Mouse (Mus musculus) hindbrain, embryonic 15.5 days (tissue): ENCODE measurements around the gene Psma1. TPM values are rescaled to one million over a fixed set of nuclear protein-coding genes. Genes with fewer than 3 reads are reported as not detected.
A peak's percentile ranks its signal among the peaks of the same experiment; 100 is the strongest.

Experiments
- ATAC-seq: fragments of 200-750 bp; cut with Nextera tagmentation; 2 replicates; pipeline ENCODE4 v1.8.0; 2017; ENCODE audit warnings: low read depth, moderate number of reproducible peaks, moderate TSS enrichment; ENCODE audit not compliant: low FRiP score
- H3K27ac ChIP-seq: fragments of 300-500 bp; sonication (generic); replicated peaks from 2 replicates; pipeline ENCODE4 v1.5.1; 2015; ENCODE audit warnings: mild to moderate bottlenecking, inconsistent platforms
- H3K27me3 ChIP-seq: fragments of 300-500 bp; sonication (generic); 2 replicates; pipeline ENCODE4 v1.6.1; 2015; ENCODE audit warnings: control low read depth, inconsistent platforms
- H3K36me3 ChIP-seq: fragments of 300-500 bp; sonication (generic); 2 replicates; pipeline ENCODE4 v1.6.1; 2015; ENCODE audit warnings: control low read depth, inconsistent platforms
- H3K4me1 ChIP-seq: fragments of 300-500 bp; sonication (generic); replicated peaks from 2 replicates; pipeline ENCODE4 v1.6.1; 2015; ENCODE audit warnings: control low read depth, inconsistent platforms
- H3K4me2 ChIP-seq: fragments of 300-500 bp; sonication (generic); 2 replicates; pipeline ENCODE4 v1.6.1; 2015; ENCODE audit warnings: moderate library complexity, mild to moderate bottlenecking, inconsistent platforms
- H3K4me3 ChIP-seq: fragments of 300-500 bp; sonication (generic); 2 replicates; pipeline ENCODE4 v1.5.1; 2015; ENCODE audit warnings: mild to moderate bottlenecking, inconsistent platforms
- H3K9ac ChIP-seq: fragments of 300-500 bp; sonication (generic); 2 replicates; pipeline ENCODE4 v1.6.1; 2015; ENCODE audit warnings: inconsistent platforms
- H3K9me3 ChIP-seq: fragments of 300-500 bp; sonication (generic); 2 replicates; pipeline ENCODE4 v1.6.1; 2016; ENCODE audit warnings: control low read depth, inconsistent platforms
- WGBS: fragments of 180-500 bp; shearing (Covaris S2); methylation state at CpG from one replicate; pipeline ENCODE4 v1.1.7; 2015; 5-methylcytosine and 5-hydroxymethylcytosine counted together
- polyA plus RNA-seq: library from polyadenylated mRNA; unstranded; fragments of >200 nt; fragmentation: Nextera tagmentation; extraction: Ambion mirVana; gene quantifications from 2 replicates; pipeline ENCODE4 v1.2.1, GENCODE M21; 2015

Gene Psma1
- 341 and 365 TPM in 2 replicates for polyA plus RNA-seq

DNA sequence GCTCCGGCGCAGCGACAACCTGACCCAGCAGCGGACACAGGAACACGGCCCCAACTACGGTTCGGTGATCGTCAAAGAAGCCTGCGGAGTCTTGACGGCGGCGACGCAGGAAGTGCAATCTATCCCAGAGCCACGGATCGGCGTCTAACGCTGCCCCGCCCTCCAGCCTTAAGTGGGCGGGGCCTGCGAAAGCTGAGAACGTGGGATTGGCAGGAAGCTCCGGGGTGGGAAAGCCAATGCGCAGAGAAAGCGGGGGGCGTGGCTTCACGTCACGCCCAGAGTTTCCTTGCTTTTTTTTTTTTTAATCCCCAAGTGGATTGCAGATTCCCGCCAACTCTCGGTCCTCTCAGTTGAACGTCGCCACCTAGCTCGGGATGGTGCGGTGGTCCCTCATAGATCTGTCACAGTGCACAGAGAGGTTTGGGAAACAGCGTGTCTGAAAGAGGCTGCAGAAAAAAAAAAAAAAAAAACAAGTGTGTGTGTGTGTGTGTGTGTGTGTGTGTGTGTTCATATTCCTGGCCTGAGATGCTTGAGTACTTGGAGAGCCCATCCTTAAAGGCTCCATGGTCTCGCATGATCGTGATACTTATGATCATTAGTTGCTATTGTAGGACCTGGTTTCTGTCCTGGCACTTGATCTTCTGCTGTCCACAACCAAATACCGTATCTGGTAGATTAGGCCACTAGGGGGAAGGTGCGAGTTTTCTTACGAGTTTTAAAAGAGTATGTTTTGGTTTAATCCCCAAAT lies at the start of gene Psma1:
Psma1 (minus strand) TSS at position 114 of the 748 bp plus-strand sequence.
- Histone ChIP-seq H3K27ac (peak within 1 kb of the TSS; percentile 79), H3K4me3 (peak within 1 kb of the TSS; percentile 84), H3K36me3 (peaks cover 24% of the 10 kb centered on the region), H3K4me1 (peaks cover 17% of the 10 kb centered on the region), H3K9me3 (no peaks in the 10 kb centered on the region), H3K27me3 (no peaks in the 10 kb centered on the region), H3K9ac (peak within 1 kb of the TSS; percentile 91), H3K4me2 (peak within 1 kb of the TSS; percentile 79)
- under 1% methylated on average over 39 of the region's 39 CpGs for WGBS
- ATAC-seq, result peak; percentile 95

DNA sequence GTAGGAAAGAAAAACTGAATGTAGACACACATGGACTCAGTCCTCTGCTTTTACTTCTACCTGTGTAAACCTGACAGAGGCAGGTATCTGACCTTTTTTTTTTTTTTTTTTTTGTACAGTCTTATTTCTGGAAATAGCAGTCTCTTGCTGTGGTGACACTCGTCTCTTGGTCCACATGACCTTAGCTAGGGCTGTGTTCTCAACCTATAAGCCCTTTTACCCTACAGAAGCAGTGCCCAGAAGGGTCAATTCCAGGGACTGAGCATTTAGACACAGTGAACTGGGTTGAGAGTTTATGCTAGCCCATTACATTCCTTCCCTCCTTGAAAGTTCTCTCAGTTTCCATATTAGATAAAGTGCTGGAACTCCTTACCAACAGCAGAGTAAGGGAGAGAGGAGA lies 47.6 kb upstream of the Psma1 start:
- no peak overlapping the region for H3K4me2 ChIP-seq
- no peaks in the 10 kb centered on the region for H3K9me3 ChIP-seq
- WGBS, result 72% methylated on average over 1 of the region's 1 CpGs
- no peak for ATAC-seq
- H3K27ac ChIP-seq, result no peak overlapping the region
- no peaks in the 10 kb centered on the region for H3K27me3 ChIP-seq
- no peaks in the 10 kb centered on the region for H3K36me3 ChIP-seq
- no peak overlapping the region for H3K9ac ChIP-seq
- H3K4me3 ChIP-seq, result no peak overlapping the region
- H3K4me1 ChIP-seq, result 0 out of 2 replicates have a peak, but pooled peaks cover 3% of the 10 kb centered on the region

DNA sequence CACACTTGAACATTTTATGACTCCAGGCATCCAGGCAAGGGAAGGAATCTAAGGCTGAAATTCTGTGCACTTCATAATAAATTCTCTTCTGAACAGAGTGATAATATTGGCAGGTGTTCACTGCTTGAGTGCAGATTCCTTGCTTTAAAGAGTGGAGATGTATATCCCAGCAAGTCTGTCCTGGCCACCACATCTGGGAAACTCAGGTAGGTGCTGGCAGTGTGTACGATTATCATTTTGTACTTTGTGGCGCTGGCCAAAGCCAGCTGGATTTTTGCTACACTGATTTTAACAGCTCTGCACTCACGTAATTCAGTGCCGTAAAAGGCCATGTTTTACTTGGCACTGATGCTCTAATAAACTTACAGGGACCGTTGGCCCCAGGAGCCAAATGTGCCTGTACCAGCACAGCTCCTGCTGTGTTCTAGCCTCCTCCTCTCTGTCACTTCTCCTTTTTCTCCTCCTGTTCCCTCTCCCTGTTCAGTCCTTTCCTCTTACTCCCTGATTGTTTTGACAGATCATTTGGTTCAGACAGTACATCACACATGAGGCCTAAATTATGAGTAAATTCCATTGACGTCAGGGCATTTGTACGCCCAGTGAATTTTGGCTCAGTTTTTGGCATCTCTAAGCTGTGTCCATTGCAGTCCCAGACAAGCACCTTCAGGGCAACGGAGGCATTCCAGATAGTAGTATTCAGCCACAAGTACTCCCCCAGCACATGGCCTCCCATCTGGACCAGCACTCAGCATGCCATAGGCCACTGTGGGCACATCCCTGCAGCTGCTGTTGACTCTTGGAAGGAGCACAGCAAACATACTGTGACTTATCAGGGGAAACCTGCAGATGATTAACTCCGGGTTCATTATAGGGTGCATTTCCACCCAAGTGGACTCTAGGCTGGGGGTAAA lies 46.9 kb upstream of the Psma1 start:
- H3K9me3 ChIP-seq, result no peaks in the 10 kb centered on the region
- no peaks in the 10 kb centered on the region for H3K36me3 ChIP-seq
- no peak overlapping the region for H3K4me2 ChIP-seq
- H3K9ac ChIP-seq, result no peak overlapping the region
- no peak for ATAC-seq
- no peak overlapping the region for H3K27ac ChIP-seq
- H3K27me3 ChIP-seq, result no peaks in the 10 kb centered on the region
- H3K4me3 ChIP-seq, result no peak overlapping the region
- 0 out of 2 replicates have a peak, but pooled peaks cover 3% of the 10 kb centered on the region for H3K4me1 ChIP-seq
- 71% methylated on average over 9 of the region's 9 CpGs for WGBS

DNA sequence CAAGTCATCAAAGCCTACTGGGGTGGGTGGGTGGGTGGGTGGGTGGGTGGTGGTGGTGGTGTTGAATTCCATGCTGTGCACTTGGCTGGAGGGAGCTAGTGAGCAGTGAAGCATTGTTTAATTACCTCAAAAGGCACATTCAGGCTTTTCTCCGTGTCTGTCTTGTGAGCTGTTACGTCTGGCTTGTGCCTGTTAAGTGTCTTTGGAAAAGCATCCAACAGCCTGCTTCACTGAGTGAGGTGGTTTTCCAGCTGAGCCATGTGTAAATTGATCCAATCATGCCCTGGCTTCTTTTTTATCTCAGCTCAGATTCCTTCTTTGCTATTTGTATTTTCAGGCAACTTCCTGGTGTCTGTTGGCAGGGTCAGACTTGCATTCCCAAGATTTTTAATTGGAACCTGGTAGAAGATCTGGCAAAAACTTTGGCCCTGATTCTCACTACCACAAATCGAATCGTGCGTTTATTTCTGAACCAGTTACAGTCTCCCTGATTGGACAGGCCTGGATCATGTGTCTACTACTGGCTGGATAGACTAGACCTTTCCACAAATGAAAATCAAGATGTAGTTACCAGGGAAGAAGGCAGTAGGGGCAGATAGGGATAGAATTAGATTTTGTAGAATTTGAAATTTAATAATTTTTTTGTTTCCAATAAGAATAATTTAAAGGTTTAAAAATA lies 45.9 kb upstream of the Psma1 start:
- no peaks in the 10 kb centered on the region for H3K9me3 ChIP-seq
- H3K4me3 ChIP-seq, result no peak overlapping the region
- 46% methylated on average over 5 of the region's 5 CpGs for WGBS
- ATAC-seq, result no peak
- H3K27me3 ChIP-seq, result no peaks in the 10 kb centered on the region
- H3K36me3 ChIP-seq, result no peaks in the 10 kb centered on the region
- H3K4me2 ChIP-seq, result no peak overlapping the region
- H3K4me1 ChIP-seq, result peaks cover 3% of the 10 kb centered on the region; the same call in 1 of the 2 replicates
- H3K9ac ChIP-seq, result no peak overlapping the region
- no peak overlapping the region for H3K27ac ChIP-seq

DNA sequence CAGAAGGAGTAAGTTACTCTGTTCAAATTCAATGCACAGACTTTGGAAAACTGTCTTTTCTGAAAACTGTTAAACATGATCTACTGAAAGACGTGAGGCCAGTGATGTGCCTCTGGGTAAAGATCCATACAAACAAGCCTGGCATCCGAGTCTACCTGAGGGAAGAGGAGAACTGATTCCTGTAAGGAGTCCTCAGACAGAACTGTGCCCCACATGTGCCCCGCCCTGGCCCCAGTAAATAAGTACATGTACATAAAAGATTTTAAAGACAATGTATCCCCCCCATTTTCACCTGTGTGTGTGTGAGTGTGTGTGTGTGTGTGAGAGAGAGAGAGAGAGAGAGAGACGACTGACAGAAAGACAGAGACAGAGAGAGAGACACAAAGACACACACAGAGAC lies 42.0 kb upstream of the Psma1 start:
- 89% methylated on average over 4 of the region's 4 CpGs for WGBS
- H3K36me3 ChIP-seq, result no peaks in the 10 kb centered on the region
- no peak overlapping the region for H3K9ac ChIP-seq
- no peak overlapping the region for H3K4me3 ChIP-seq
- no peaks in the 10 kb centered on the region for H3K9me3 ChIP-seq
- H3K27ac ChIP-seq, result no peak overlapping the region
- H3K27me3 ChIP-seq, result no peaks in the 10 kb centered on the region
- H3K4me1 ChIP-seq, result peaks cover 3% of the 10 kb centered on the region; the same call in 1 of the 2 replicates
- ATAC-seq, result no peak
- H3K4me2 ChIP-seq, result no peak overlapping the region

DNA sequence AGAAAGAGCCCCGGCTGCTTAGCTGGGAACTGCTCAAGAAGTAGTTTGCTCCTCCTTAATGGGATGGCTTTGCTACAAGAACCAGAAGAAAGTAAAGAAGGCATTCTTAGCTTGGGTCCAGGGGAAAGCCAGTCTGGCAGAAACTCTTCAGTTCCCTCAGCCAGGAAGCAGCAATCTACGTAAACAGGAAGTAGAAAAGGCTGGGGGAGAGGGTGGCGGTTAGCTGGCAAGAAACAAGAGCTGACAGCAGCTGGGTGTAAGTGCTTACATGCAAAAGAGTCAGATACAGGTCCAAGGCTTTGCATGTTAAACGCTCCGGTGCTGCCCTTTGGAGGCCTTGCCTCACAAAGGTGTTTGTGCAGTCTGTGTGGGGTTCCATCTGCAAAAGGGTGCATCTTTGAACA lies 41.5 kb upstream of the Psma1 start:
- peaks cover 3% of the 10 kb centered on the region; the same call in 1 of the 2 replicates for H3K4me1 ChIP-seq
- no peaks in the 10 kb centered on the region for H3K36me3 ChIP-seq
- H3K27ac ChIP-seq, result no peak overlapping the region
- H3K9me3 ChIP-seq, result no peaks in the 10 kb centered on the region
- no peak overlapping the region for H3K4me3 ChIP-seq
- WGBS, result 66% methylated on average over 5 of the region's 5 CpGs
- no peak overlapping the region for H3K4me2 ChIP-seq
- no peak overlapping the region for H3K9ac ChIP-seq
- ATAC-seq, result no peak
- H3K27me3 ChIP-seq, result no peaks in the 10 kb centered on the region

DNA sequence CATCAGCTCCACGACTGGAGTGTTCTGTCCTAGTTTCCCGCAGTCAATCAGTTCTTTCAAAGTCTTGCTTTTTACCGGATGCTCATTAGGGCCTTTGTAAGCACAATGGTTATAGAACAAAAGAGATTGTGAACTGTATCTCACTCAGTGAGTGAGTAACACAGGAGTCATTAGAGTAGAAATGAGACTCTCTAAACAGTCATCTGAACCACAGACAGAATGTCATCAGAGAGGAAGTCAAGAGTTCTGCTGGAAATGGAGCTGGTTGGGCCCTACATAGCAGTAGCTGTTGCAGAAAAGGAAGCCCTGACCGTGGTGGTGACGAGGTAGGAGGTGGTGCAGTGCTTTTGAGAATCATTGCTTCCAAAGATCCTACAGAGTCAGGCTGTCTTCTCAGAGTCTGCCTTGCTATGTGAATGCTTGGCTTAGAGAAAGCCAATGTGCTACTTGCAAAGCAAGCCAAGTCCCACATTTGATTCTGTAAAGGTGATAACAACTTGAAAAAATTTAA lies 40.5 kb upstream of the Psma1 start:
- Histone ChIP-seq H3K36me3 (no peaks in the 10 kb centered on the region), H3K4me2 (no peak overlapping the region), H3K27ac (no peak overlapping the region), H3K9me3 (no peaks in the 10 kb centered on the region), H3K9ac (no peak overlapping the region), H3K4me1 (no peaks in the 10 kb centered on the region; the same call in 1 of the 2 replicates), H3K4me3 (no peak overlapping the region), H3K27me3 (no peaks in the 10 kb centered on the region)
- WGBS, result 27% methylated on average over 5 of the region's 5 CpGs
- no peak for ATAC-seq

DNA sequence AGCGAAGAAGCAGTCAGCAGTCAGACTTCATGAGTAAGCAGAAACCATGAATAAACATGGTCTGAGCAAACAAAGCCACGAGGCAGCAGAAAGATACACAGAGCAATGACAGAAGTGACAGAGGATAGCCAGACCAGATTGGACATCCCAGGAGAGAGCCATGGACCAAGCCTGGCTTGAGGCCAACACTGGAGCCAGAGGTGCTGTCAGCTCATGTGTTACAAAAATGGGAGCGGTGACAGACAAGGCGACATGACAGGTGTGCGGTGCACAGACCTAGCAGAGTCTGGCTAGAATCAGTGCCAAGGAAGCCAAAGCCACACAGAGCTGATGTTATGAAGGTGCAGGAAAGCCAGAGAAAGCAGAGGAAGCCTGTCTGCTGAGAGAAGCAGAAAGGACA lies 35.3 kb upstream of the Psma1 start:
- H3K4me1 ChIP-seq, result no peaks in the 10 kb centered on the region
- no peaks in the 10 kb centered on the region for H3K27me3 ChIP-seq
- no peak for ATAC-seq
- H3K36me3 ChIP-seq, result no peaks in the 10 kb centered on the region
- H3K4me3 ChIP-seq, result no peak overlapping the region
- no peak overlapping the region for H3K27ac ChIP-seq
- no peak overlapping the region for H3K9ac ChIP-seq
- WGBS, result 51% methylated on average over 5 of the region's 5 CpGs
- H3K9me3 ChIP-seq, result no peaks in the 10 kb centered on the region
- H3K4me2 ChIP-seq, result no peak overlapping the region

DNA sequence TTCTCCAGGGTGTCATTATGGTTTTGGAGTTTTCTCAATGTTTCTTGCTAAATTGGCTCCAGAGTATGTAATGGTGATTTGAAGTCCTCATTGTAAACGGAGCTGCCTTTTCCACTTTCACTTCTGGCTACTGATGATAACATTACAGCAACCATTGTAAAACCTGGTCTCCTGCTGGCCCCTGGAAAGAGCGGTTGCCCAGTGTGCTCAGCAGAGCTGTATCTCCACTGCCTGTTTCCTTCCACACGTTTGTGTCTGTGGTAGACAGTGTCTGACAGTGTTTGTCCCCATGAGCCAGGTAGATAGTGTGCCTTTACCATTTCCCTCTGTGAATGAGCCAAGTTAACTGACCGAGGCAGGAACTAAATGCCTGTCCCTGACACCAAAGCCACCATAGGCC lies 33.1 kb upstream of the Psma1 start:
- ATAC-seq, result no peak
- Histone ChIP-seq H3K9me3 (no peaks in the 10 kb centered on the region), H3K27ac (no peak overlapping the region), H3K36me3 (no peaks in the 10 kb centered on the region), H3K4me1 (no peaks in the 10 kb centered on the region), H3K9ac (no peak overlapping the region), H3K4me3 (no peak overlapping the region), H3K27me3 (no peaks in the 10 kb centered on the region), H3K4me2 (no peak overlapping the region)
- 61% methylated on average over 4 of the region's 4 CpGs for WGBS

DNA sequence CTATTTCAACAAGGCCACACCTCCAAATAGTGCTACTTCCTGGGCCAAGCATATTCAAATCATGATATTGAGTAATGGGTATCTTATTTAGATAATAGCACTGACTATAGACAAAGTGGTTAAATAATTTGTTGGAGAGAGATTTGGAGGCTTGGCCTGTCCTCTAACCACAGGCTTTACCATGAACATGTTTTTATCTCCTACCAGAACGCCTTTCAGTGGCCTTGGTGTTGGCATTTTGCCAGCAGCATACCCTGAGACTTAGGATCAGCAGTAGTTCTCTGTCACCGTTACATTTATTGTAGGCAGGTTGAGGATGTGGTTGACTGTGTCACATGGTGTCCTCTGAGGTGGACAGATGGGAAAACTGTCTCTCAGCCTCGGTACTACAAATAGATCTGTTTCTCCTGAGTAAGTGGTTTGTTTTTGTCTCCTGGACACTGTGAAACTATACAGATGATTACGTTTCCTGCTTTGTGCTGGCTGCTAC lies 25.4 kb upstream of the Psma1 start:
- H3K4me3 ChIP-seq, result no peak overlapping the region
- 74% methylated on average over 4 of the region's 4 CpGs for WGBS
- H3K9ac ChIP-seq, result no peak overlapping the region
- H3K27ac ChIP-seq, result no peak overlapping the region
- H3K4me2 ChIP-seq, result no peak overlapping the region
- ATAC-seq, result no peak
- no peaks in the 10 kb centered on the region for H3K4me1 ChIP-seq
- H3K27me3 ChIP-seq, result no peaks in the 10 kb centered on the region
- H3K36me3 ChIP-seq, result no peaks in the 10 kb centered on the region
- no peaks in the 10 kb centered on the region for H3K9me3 ChIP-seq

DNA sequence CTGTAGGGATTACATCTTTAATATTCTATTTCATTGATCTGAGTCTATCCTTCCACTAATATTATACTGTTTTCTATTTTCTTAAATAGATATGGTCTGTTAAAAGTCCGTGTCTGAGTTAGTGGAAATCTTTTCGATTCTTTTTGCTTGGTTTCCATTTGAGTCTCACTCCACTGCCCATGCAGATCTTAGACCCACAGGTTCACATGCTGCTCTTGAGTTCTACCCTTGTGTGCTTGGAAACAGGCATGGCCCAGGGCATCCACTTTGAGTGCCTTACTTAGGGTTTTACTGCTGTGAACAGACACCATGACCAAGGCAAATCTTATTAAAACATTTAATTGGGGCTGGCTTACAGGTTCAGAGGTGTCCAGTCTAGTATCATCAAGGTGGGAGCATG lies 24.9 kb upstream of the Psma1 start:
- H3K4me1 ChIP-seq, result no peaks in the 10 kb centered on the region
- ATAC-seq, result no peak
- H3K4me3 ChIP-seq, result no peak overlapping the region
- WGBS, result 90% methylated on average over 2 of the region's 2 CpGs
- no peak overlapping the region for H3K4me2 ChIP-seq
- H3K36me3 ChIP-seq, result no peaks in the 10 kb centered on the region
- no peak overlapping the region for H3K27ac ChIP-seq
- no peak overlapping the region for H3K9ac ChIP-seq
- no peaks in the 10 kb centered on the region for H3K9me3 ChIP-seq
- H3K27me3 ChIP-seq, result no peaks in the 10 kb centered on the region
